9 mouse cellular contexts compared by ENCODE assay signal in genomic region chr2:178664977-178665376, GRCm38 (mm10).
DNase-seq lines count a peak whose midpoint lies in the region; ATAC-seq lines count a peak whose summit lies in the region.
"Had no signal": no experiment of that assay in that cellular context is flagged by ENCODE, and none has a peak within 500 bp of the region (broad histone marks: within the 10 kb centered on the region; RNA-seq: fewer than 3 reads in every experiment).

No protein-coding gene starts in this region.

- no peaks in the 10 kb centered on the region for H3K36me3 ChIP-seq in midbrain, embryonic 11.5 days (ENCODE audit: control insufficient read depth, insufficient read depth, low read length)
- H3K36me3 ChIP-seq in midbrain, embryonic 16.5 days (ENCODE audit: control insufficient read depth, insufficient read depth, low read length) = no peaks in the 10 kb centered on the region
- H3K36me3 ChIP-seq in forebrain, embryonic 13.5 days (ENCODE audit: poor library complexity, severe bottlenecking) = no peaks in the 10 kb centered on the region
- no peaks in the 10 kb centered on the region for H3K36me3 ChIP-seq in liver, embryonic 13.5 days

- WGBS in midbrain, embryonic 11.5 days = 18% methylated on average over 4 of the region's 4 CpGs
- WGBS in midbrain, embryonic 16.5 days = 15% methylated on average over 4 of the region's 4 CpGs
- WGBS in forebrain, embryonic 13.5 days = 7% methylated on average over 4 of the region's 4 CpGs
- 8% methylated on average over 4 of the region's 4 CpGs for WGBS in liver, embryonic 13.5 days (ENCODE audit: insufficient replicate concordance)

- H3K27ac ChIP-seq in midbrain, embryonic 11.5 days (ENCODE audit: low read depth, low read length) = no peak overlapping the region
- H3K27ac ChIP-seq in midbrain, embryonic 16.5 days (ENCODE audit: low read length) = no peak overlapping the region
- no peak overlapping the region for H3K27ac ChIP-seq in forebrain, embryonic 13.5 days
- no peak overlapping the region for H3K27ac ChIP-seq in liver, embryonic 13.5 days
- H3K27ac ChIP-seq: macrophage had no signal

- H3K4me3 ChIP-seq in midbrain, embryonic 11.5 days (ENCODE audit: low read depth, low read length) = no peak overlapping the region
- no peak overlapping the region for H3K4me3 ChIP-seq in midbrain, embryonic 16.5 days (ENCODE audit: low read depth, low read length)
- no peak overlapping the region for H3K4me3 ChIP-seq in forebrain, embryonic 13.5 days
- no peak overlapping the region for H3K4me3 ChIP-seq in liver, embryonic 13.5 days (replicated peaks)

- no peaks in the 10 kb centered on the region for H3K9me3 ChIP-seq in midbrain, embryonic 11.5 days (ENCODE audit: control insufficient read depth, low read length)
- H3K9me3 ChIP-seq in midbrain, embryonic 16.5 days (replicated peaks; ENCODE audit: control insufficient read depth, low read length, poor library complexity, severe bottlenecking) = no peaks in the 10 kb centered on the region
- H3K9me3 ChIP-seq in forebrain, embryonic 13.5 days (replicated peaks) = no peaks in the 10 kb centered on the region
- H3K9me3 ChIP-seq in liver, embryonic 13.5 days (replicated peaks) = no peaks in the 10 kb centered on the region

- no peak overlapping the region for H3K4me2 ChIP-seq in midbrain, embryonic 11.5 days
- no peak overlapping the region for H3K4me2 ChIP-seq in midbrain, embryonic 16.5 days (ENCODE audit: low read length)
- no peak overlapping the region for H3K4me2 ChIP-seq in forebrain, embryonic 13.5 days
- no peak overlapping the region for H3K4me2 ChIP-seq in liver, embryonic 13.5 days

- no peaks in the 10 kb centered on the region for H3K4me1 ChIP-seq in midbrain, embryonic 11.5 days (ENCODE audit: control insufficient read depth, insufficient read depth, low read length)
- no peaks in the 10 kb centered on the region; the same call in 1 of the 2 replicates for H3K4me1 ChIP-seq in midbrain, embryonic 16.5 days (ENCODE audit: control insufficient read depth, insufficient read depth, low read length)
- no peaks in the 10 kb centered on the region for H3K4me1 ChIP-seq in forebrain, embryonic 13.5 days
- no peaks in the 10 kb centered on the region for H3K4me1 ChIP-seq in liver, embryonic 13.5 days (replicated peaks)

- no peaks in the 10 kb centered on the region for H3K27me3 ChIP-seq in midbrain, embryonic 11.5 days (ENCODE audit: control insufficient read depth, insufficient read depth, low read length)
- H3K27me3 ChIP-seq in midbrain, embryonic 16.5 days (ENCODE audit: control insufficient read depth, insufficient read depth, low read depth, low read length) = no peaks in the 10 kb centered on the region
- H3K27me3 ChIP-seq in forebrain, embryonic 13.5 days = 0 out of 2 replicates have a peak, but pooled peaks cover 10% of the 10 kb centered on the region
- H3K27me3 ChIP-seq in liver, embryonic 13.5 days = no peaks in the 10 kb centered on the region

- DNase-seq in midbrain, embryonic 11.5 days (ENCODE audit: low spot score, missing footprints) = peak; percentile 93
- peak; percentile 46 for DNase-seq in c-Kit-positive CD71-positive TER-119-negative erythroid progenitor cells, embryonic 14.5 days (ENCODE audit: low read depth)
- DNase-seq in kidney, adult 9 months = peak; percentile 67
- DNase-seq in liver, embryonic 13.5 days = peak; percentile 15
- peak; percentile 22 for DNase-seq in retina, adult 2 months (ENCODE audit: low read depth, low spot score)
- DNase-seq in thymus, postnatal 25 days = peak; percentile 68

- ATAC-seq in midbrain, embryonic 11.5 days (ENCODE audit: low FRiP score) = peak; percentile 35; the same call in 1 of the 2 replicates
- ATAC-seq in midbrain, embryonic 16.5 days = no peak
- ATAC-seq in forebrain, embryonic 13.5 days = peak; percentile 38; the same call in 1 of the 2 replicates
- 0 out of 2 replicates have a peak, but pooled peaks have one; percentile 12 for ATAC-seq in liver, embryonic 13.5 days (ENCODE audit: low read depth)

- no peak overlapping the region for H3K9ac ChIP-seq in midbrain, embryonic 11.5 days (ENCODE audit: low read length)
- no peak overlapping the region for H3K9ac ChIP-seq in midbrain, embryonic 16.5 days (ENCODE audit: low read depth, low read length)
- H3K9ac ChIP-seq in forebrain, embryonic 13.5 days = no peak overlapping the region
- H3K9ac ChIP-seq in liver, embryonic 13.5 days = no peak overlapping the region

Comparison
In these comparisons a context has a peak if more than half of its experiments do, and no peak if none do; other contexts are left out.
1. DNase-seq: peak in every context shown above with its lines; median percentile 93 in midbrain, embryonic 11.5 days; 68 in thymus, postnatal 25 days; 67 in kidney, adult 9 months; 46 in c-Kit-positive CD71-positive TER-119-negative erythroid progenitor cells, embryonic 14.5 days; 22 in retina, adult 2 months; 15 in liver, embryonic 13.5 days.